In the genomic region with DNA sequence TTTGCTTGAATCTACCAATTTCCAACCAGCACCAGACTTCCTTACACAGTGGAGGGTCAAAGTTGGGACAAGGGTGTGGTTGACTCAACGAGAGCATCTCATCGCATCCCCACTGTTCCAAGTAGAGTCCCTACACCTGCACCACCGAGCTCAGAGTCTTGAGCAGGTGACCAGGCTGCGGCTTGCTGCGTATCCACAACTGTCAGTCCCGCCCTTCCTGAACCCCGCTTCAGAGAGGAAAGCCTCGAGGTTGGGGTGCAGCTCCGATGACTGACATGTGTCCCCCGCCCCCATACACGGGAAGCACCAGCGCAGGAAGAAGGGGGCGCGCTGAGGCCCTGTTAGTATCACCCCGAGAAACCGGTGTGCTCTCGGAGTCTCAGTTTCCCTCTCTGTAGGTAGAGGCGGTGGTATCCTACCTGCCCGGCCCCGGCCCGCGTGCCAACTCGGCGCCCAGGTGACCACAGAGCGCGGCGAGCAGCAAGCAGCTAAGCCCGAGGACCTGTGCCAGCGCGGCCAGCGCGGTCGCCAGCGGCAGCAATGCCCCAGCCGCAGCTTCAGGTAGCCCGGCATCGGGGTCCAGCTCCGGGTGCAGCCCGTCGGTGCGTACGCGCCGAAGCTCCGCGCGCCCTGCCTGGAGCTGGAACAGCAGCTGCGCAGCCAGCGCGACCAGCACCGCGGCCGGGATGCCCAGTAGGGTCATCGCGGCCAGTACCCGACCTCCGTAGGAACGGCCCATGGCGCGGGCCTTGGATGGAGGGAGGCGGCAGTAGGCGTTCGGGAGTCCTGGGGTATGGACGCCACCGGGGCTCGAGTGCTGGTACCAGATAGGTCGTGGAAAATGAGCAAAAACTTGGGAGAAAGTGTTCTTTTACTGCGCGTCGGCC, we compare ENCODE assay signal across 9 mouse cellular contexts. TPM values are rescaled to one million over a fixed set of nuclear protein-coding genes. Genes with fewer than 3 reads are reported as not detected.
DNase-seq lines count a peak whose midpoint lies in the region; ATAC-seq lines count a peak whose summit lies in the region.
"Had no signal": no experiment of that assay in that cellular context is flagged by ENCODE, and none has a peak within 500 bp of the region (broad histone marks: within the 10 kb centered on the region; RNA-seq: fewer than 3 reads in every experiment).

A gene (minus strand): TSS at position 801 of the 887 bp plus-strand sequence.

- no peak within 1 kb of the TSS for H3K27ac ChIP-seq in neural tube, embryonic 11.5 days (ENCODE audit: low read depth, low read length)
- no peak within 1 kb of the TSS for H3K27ac ChIP-seq in limb, embryonic 12.5 days

- ATAC-seq in neural tube, embryonic 11.5 days (ENCODE audit: insufficient read depth, low FRiP score, low TSS enrichment), result 0 out of 2 replicates have a peak, but pooled peaks have one; percentile 7
- no peak for ATAC-seq in limb, embryonic 12.5 days (ENCODE audit: insufficient number of reproducible peaks, insufficient read depth, low FRiP score, low TSS enrichment, low read depth)

- H3K4me1 ChIP-seq in neural tube, embryonic 11.5 days (ENCODE audit: control insufficient read depth, insufficient read depth, low read length), result peaks cover 4% of the 10 kb centered on the region; the same call in 1 of the 2 replicates
- peaks cover 21% of the 10 kb centered on the region for H3K4me1 ChIP-seq in limb, embryonic 12.5 days (replicated peaks)

- no peaks in the 10 kb centered on the region for H3K36me3 ChIP-seq in neural tube, embryonic 11.5 days (ENCODE audit: control insufficient read depth, insufficient read depth, low read length)
- no peaks in the 10 kb centered on the region for H3K36me3 ChIP-seq in limb, embryonic 12.5 days
- H3K36me3 ChIP-seq in splenic B cell, adult 2 months (ENCODE audit: control insufficient read depth, insufficient read depth, low read length, poor library complexity, severe bottlenecking), result no peaks in the 10 kb centered on the region

- peak; percentile 42 for DNase-seq in adrenal gland, postnatal 14 days
- no peak for DNase-seq in adrenal gland, adult 8-10 months
- no peak for DNase-seq in neural tube, embryonic 11.5 days (ENCODE audit: low spot score)
- no peak for DNase-seq in neural tube, embryonic 10.5 days (ENCODE audit: extremely low spot score, low spot score)
- DNase-seq in splenic B cell, adult 2 months (ENCODE audit: low read depth, low spot score), result peak; percentile 32
- no peak for DNase-seq in right cerebral cortex, adult 18-20 months
- no peak for DNase-seq in cerebellum, adult 11-12 months

- H3K4me2 ChIP-seq in neural tube, embryonic 11.5 days (ENCODE audit: low read depth), result peak within 1 kb of the TSS; percentile 38
- H3K4me2 ChIP-seq in limb, embryonic 12.5 days, result peak within 1 kb of the TSS; percentile 60

- no peaks in the 10 kb centered on the region for H3K9me3 ChIP-seq in neural tube, embryonic 11.5 days (ENCODE audit: control insufficient read depth, low read length)
- peaks cover 7% of the 10 kb centered on the region; the same call in 1 of the 2 replicates for H3K9me3 ChIP-seq in limb, embryonic 12.5 days

- WGBS in neural tube, embryonic 11.5 days, result 4% methylated on average over 70 of the region's 70 CpGs
- 4% methylated on average over 66 of the region's 70 CpGs for WGBS in limb, embryonic 12.5 days

- peak within 1 kb of the TSS; percentile 18 for H3K4me3 ChIP-seq in neural tube, embryonic 11.5 days (ENCODE audit: low read depth, low read length)
- peak within 1 kb of the TSS; percentile 40 for H3K4me3 ChIP-seq in limb, embryonic 12.5 days (replicated peaks)

- no peak within 1 kb of the TSS for H3K9ac ChIP-seq in neural tube, embryonic 11.5 days (ENCODE audit: low read length)
- H3K9ac ChIP-seq in limb, embryonic 12.5 days (replicated peaks), result peak within 1 kb of the TSS; percentile 47; the same call in 1 of the 2 replicates

- H3K27me3 ChIP-seq in neural tube, embryonic 11.5 days (ENCODE audit: control insufficient read depth, insufficient read depth, low read length), result peaks cover 69% of the 10 kb centered on the region
- H3K27me3 ChIP-seq in limb, embryonic 12.5 days, result peaks cover 95% of the 10 kb centered on the region
- H3K27me3 ChIP-seq in splenic B cell, adult 2 months (ENCODE audit: control insufficient read depth, insufficient read depth, low read length, poor library complexity, severe bottlenecking), result no peaks in the 10 kb centered on the region

RNA-seq across cellular contexts. Expression of the gene that starts here (rescaled TPM):
- 1.8 and 4.2 TPM in 2 replicates for total RNA-seq in adrenal gland, postnatal 14 days (2021)
- total RNA-seq in adrenal gland, adult 8-10 months (2022), result 1 to 10 TPM; 5.1 to 7.0 (median 5.8) TPM
- 0.24 TPM in 1 of 2 replicates, not detected in the other for polyA plus RNA-seq in neural tube, embryonic 11.5 days (2014; fragmentation: Nextera tagmentation; extraction: Ambion mirVana)
- polyA plus RNA-seq in limb, embryonic 12.5 days (2016; fragmentation: Nextera tagmentation; extraction: Ambion mirVana), result 0.13 and 0.26 TPM in 2 replicates
- total RNA-seq: hematopoietic stem cell, adult 5-6 weeks had no signal

Comparison
In these comparisons a context has a peak if more than half of its experiments do, and no peak if none do; other contexts are left out.
1. DNase-seq: peak in adrenal gland, postnatal 14 days (single experiment) and splenic B cell, adult 2 months (single experiment); none in adrenal gland, adult 8-10 months (single experiment), neural tube, embryonic 11.5 days (single experiment), neural tube, embryonic 10.5 days (single experiment), right cerebral cortex, adult 18-20 months (single experiment) and cerebellum, adult 11-12 months (single experiment).
2. Peak in ATAC-seq, H3K4me3 ChIP-seq and H3K4me2 ChIP-seq in neural tube, embryonic 11.5 days; RNA of the gene not detected or under 1 TPM.